Mouse (Mus musculus) neural tube, embryonic 10.5 days (tissue): ENCODE data around the gene Prdx5.
"Not testable (repeated sequence)": the region's sequence is repeated elsewhere in the genome, so short reads cannot be mapped to it uniquely, and the experiment has no call there.

Experiments
- DNase-seq: peaks from one replicate; pipeline ENCODE4 v3.0.0-alpha.2; 2017; ENCODE audit warnings: low spot score; ENCODE audit errors: extremely low spot score

Prdx5 gene

GRCm38 (mm10) chr19:6919876-6920740 is 10.2 kb upstream of the Prdx5 start:
- DNase-seq: no peak

- DNase-seq: no peak
These were observed 9.5 kb upstream of the Prdx5 start for GRCm38 (mm10) chr19:6919431-6919830.

GRCm38 (mm10) chr19:6918321-6918720 is 8.4 kb upstream of the Prdx5 start:
- DNase-seq: no peak

- DNase-seq: no peak
These were observed 6.6 kb upstream of the Prdx5 start for GRCm38 (mm10) chr19:6916496-6916895.

GRCm38 (mm10) chr19:6915276-6915675 is 5.4 kb upstream of the Prdx5 start:
- no peak for DNase-seq

GRCm38 (mm10) chr19:6914540-6914939 is 4.6 kb upstream of the Prdx5 start:
- DNase-seq: no peak

GRCm38 (mm10) chr19:6913991-6914390 is 4.1 kb upstream of the Prdx5 start:
- no peak for DNase-seq

- no peak for DNase-seq
These were observed 3.1 kb upstream of the Prdx5 start for GRCm38 (mm10) chr19:6913036-6913435.

GRCm38 (mm10) chr19:6912205-6912970 is 2.5 kb upstream of the Prdx5 start:
- DNase-seq: no peak

DNA sequence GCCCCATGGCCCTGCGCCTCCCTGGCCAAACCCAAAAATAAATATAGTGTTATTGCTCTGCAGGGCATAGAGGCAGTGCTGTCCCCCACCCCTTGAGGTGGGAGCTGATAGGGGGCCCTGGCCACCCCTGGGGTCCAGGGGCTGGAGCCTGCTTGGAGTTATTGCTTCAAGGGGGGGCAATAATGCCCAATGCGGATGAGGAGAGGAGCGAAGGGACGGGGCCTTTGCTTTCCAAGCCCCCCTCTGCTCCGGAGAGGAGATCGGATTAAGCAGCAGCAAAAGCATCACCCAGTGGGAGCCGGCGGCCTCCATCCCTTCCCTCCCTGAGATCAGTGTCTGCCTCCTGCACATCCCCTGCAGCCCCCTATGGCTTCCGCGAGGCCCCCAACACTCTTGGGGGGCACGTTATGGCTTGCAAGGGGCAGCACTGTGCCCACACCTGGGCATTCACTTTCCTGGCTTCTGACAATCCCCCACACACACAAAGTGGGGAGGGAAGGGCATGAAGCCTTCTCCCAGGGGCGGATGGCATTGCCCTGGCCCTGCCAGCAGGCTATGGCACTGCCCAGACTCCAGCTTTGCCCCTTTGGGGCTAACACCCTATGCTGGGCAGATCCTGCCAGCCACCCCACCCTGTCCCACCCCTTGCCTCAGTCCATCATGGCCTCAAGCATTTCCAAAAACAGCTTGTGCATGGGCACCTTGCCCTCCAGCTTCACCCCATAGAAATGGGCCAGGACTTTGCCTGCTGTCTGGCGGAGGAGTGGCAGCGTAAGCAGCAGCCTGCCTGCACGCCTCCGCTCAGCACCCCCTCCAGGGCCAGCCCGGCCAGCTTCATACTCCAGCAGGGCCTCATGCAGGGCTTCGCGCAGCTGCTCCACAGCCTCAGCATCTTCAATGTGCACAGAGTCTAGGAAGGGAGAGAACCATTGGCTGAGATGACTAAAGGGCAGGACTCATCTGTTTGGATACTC is 1.5 kb upstream of the Prdx5 start:
- DNase-seq: no peak

GRCm38 (mm10) chr19:6910306-6910705 is 400 bp upstream of the Prdx5 start:
- not testable (repeated sequence) for DNase-seq

- DNase-seq: no peak
These were observed 885 bp downstream of the Prdx5 start for GRCm38 (mm10) chr19:6909021-6909420.

DNA sequence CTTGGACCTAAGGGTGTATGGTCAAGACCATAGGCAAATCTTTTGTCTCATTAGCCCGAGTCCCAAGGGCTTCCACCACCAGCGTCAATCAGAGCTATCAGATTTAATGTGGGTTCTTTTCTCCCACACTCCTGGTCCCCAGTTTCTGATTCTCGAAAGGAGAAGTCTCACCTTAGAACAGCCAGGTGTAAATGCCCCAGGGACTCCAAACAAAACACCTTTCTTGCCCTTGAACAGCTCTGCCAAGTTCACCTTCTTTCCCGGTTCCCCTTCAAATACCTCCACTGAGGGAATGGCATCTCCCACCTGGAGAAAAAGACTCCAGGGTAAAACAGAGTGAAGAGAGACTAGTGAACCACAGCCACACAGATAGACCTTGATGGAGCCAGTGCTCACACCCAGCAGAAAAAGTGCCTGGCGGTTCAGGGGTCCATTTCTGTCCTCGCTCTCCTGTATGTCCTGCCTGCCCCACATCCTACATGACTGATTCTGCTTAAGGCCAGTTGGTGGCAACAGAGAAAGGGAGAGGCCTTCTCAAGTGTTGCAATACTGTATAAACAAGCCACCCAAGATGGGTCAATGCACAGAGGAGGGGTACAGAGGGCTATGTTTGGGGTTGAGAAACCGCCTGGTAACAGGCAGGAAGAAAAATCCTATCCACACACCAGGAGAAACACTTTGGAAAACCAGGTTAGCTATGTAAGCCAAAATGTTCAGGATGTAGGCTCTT is 1.9 kb downstream of the Prdx5 start:
- no peak for DNase-seq

- no peak for DNase-seq
These were observed 2.8 kb downstream of the Prdx5 start for GRCm38 (mm10) chr19:6907094-6907493.

DNA sequence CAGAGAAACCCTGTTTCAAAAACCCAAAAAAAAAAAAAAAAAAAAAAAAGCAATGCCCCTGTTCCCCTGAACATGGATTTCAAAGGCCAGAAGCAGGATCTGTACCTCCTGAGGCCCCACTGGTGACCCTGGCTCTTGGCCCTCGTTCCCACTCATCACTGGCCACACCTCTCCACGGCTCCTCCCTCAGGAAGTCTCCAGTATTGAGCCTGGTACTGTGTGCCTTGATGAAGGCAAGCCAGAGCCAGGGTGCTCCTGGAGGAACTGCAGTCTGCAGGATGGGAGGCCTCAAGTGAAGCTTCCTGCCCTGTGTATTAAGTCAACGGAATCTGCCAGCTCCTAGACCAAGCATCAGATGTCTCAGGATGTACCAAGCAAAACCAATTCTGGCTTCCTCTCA is 3.7 kb downstream of the Prdx5 start:
- DNase-seq: no peak

GRCm38 (mm10) chr19:6905498-6906159 is 4.3 kb downstream of the Prdx5 start:
- DNase-seq: no peak

GRCm38 (mm10) chr19:6904846-6905245 is 5.1 kb downstream of the Prdx5 start:
- no peak for DNase-seq

GRCm38 (mm10) chr19:6903031-6903430 is 6.9 kb downstream of the Prdx5 start:
- DNase-seq: no peak

- no peak for DNase-seq
These were observed 10.3 kb downstream of the Prdx5 start for GRCm38 (mm10) chr19:6899641-6900040.
